Mouse (Mus musculus) adrenal gland, adult 8-10 months (tissue): Measurements from ENCODE around the gene Lamb1. TPM values are rescaled to one million over a fixed set of nuclear protein-coding genes. Genes with fewer than 3 reads are reported as not detected.

ENCODE experiments used
- DNase-seq: peaks from one replicate; pipeline ENCODE4 v3.0.0; 2022
- total RNA-seq, 4 experiments: library from RNA; stranded (reverse); gene quantifications; 2 replicates each; pipeline ENCODE4 v1.2.4; 2022

Lamb1 gene
- total RNA-seq, 4 experiments from 2014 or later = 109 to 247 (median 188) TPM

- no peak for DNase-seq
Observed at GRCm38 (mm10) chr12:31254978-31255377, 10.1 kb upstream of the Lamb1 start.

- DNase-seq = no peak
Observed at GRCm38 (mm10) chr12:31256121-31256903, 8.7 kb upstream of the Lamb1 start.

- no peak for DNase-seq
Observed at GRCm38 (mm10) chr12:31261882-31262281, 3.2 kb upstream of the Lamb1 start.

GRCm38 (mm10) chr12:31263921-31264320 is 1.1 kb upstream of the Lamb1 start:
- DNase-seq = no peak

- DNase-seq = no peak
Observed at GRCm38 (mm10) chr12:31265722-31266431, 843 bp downstream of the Lamb1 start.

- no peak for DNase-seq
Observed at GRCm38 (mm10) chr12:31266686-31267085, 1.7 kb downstream of the Lamb1 start.

GRCm38 (mm10) chr12:31267363-31267762 is 2.3 kb downstream of the Lamb1 start:
- no peak for DNase-seq

GRCm38 (mm10) chr12:31268315-31268714 is 3.3 kb downstream of the Lamb1 start:
- DNase-seq = no peak

GRCm38 (mm10) chr12:31269020-31269597 is 4.1 kb downstream of the Lamb1 start:
- DNase-seq = no peak

- DNase-seq = no peak
Observed at GRCm38 (mm10) chr12:31270361-31270760, 5.3 kb downstream of the Lamb1 start.

- no peak for DNase-seq
Observed at GRCm38 (mm10) chr12:31270776-31271175, 5.7 kb downstream of the Lamb1 start.

GRCm38 (mm10) chr12:31271361-31272011 is 6.5 kb downstream of the Lamb1 start:
- DNase-seq = no peak

- no peak for DNase-seq
Observed at GRCm38 (mm10) chr12:31272012-31272735, 7.1 kb downstream of the Lamb1 start.

- no peak for DNase-seq
Observed at GRCm38 (mm10) chr12:31272846-31273245, 7.8 kb downstream of the Lamb1 start.

- DNase-seq = no peak
Observed at GRCm38 (mm10) chr12:31273646-31274045, 8.6 kb downstream of the Lamb1 start.

GRCm38 (mm10) chr12:31275411-31275810 is 10.4 kb downstream of the Lamb1 start:
- no peak for DNase-seq

- DNase-seq = no peak
Observed at GRCm38 (mm10) chr12:31278270-31278669, 13.2 kb downstream of the Lamb1 start.

- no peak for DNase-seq
Observed at GRCm38 (mm10) chr12:31280318-31280717, 15.3 kb downstream of the Lamb1 start.

GRCm38 (mm10) chr12:31281100-31281591 is 16.1 kb downstream of the Lamb1 start:
- no peak for DNase-seq

GRCm38 (mm10) chr12:31282241-31282640 is 17.2 kb downstream of the Lamb1 start:
- DNase-seq = no peak

GRCm38 (mm10) chr12:31283131-31283530 is 18.1 kb downstream of the Lamb1 start:
- no peak for DNase-seq

- no peak for DNase-seq
Observed at GRCm38 (mm10) chr12:31283617-31284136, 18.6 kb downstream of the Lamb1 start.
